Mouse (Mus musculus) small intestine, adult 2 months (tissue): ENCODE data around the gene Rab11fip2.

Experiments
- CTCF ChIP-seq: fragments of 200-500 bp; IDR thresholded peaks from 2 replicates; pipeline ENCODE4 v1.5.1; 2012; ENCODE audit warnings: low read depth, mild to moderate bottlenecking, control low read depth, inconsistent platforms, low read length, moderate library complexity, mixed read lengths; ENCODE audit not compliant: insufficient replicate concordance, insufficient read length; ENCODE audit errors: extremely low read depth
- POLR2A ChIP-seq: fragments of 200-500 bp; IDR thresholded peaks from 2 replicates; pipeline ENCODE4 v1.6.1; 2012; ENCODE audit warnings: low read depth, mild to moderate bottlenecking, control low read depth, inconsistent platforms, low read length, moderate library complexity

DNA sequence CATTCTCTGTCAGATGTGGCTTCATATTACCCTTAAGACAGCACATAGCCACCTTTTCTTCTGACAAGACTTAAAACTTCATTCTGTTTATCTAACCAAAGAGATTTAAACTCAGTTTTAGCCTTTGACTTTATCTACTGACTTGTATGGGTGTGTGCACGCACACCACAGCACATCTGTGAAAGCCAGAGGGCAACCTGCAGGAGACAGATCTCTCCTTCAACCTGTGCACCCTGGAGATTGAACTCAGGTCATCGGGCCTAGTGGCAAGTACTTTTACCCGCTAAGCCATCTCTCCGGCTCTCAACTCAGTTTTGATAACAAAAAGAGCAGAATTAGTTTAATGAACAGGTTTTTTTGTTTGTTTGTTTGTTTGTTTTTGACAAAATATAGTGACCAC is 43.5 kb downstream of the Rab11fip2 start:
- TF ChIP-seq CTCF = no peak
- no peak for TF ChIP-seq POLR2A
